Mouse (Mus musculus) liver, embryonic 14.5 days (tissue): ENCODE results near the gene Lss. TPM values are rescaled to one million over a fixed set of nuclear protein-coding genes. Genes with fewer than 3 reads are reported as not detected.

Experiments used
- ATAC-seq: fragments of 200-750 bp; cut with Nextera tagmentation; 2 replicates; pipeline ENCODE4 v1.8.0; 2017; ENCODE audit warnings: moderate number of reproducible peaks, mild to moderate bottlenecking, moderate library complexity; ENCODE audit not compliant: insufficient read depth
- DNase-seq, 3 experiments: peaks; one replicate each; pipeline ENCODE4 v3.0.0-alpha.2; 2012 to 2013; ENCODE audit warnings: low read depth in 3 of 3, low spot score in 3 of 3
- H3K27ac ChIP-seq: fragments of 300-500 bp; sonication (generic); 2 replicates; pipeline ENCODE4 v1.5.1; 2014; ENCODE audit warnings: moderate library complexity, mild to moderate bottlenecking, control low read depth, inconsistent platforms
- H3K27me3 ChIP-seq: fragments of 300-500 bp; sonication (generic); 2 replicates; pipeline ENCODE4 v1.6.1; 2014; ENCODE audit warnings: mild to moderate bottlenecking, low read length, moderate library complexity; ENCODE audit not compliant: control insufficient read depth, insufficient read depth
- H3K36me3 ChIP-seq: fragments of 300-500 bp; sonication (generic); replicated peaks from 2 replicates; pipeline ENCODE4 v1.6.1; 2014; ENCODE audit warnings: low read depth; ENCODE audit not compliant: control insufficient read depth, insufficient read depth
- H3K4me1 ChIP-seq, 2 experiments: fragments of 200-500 bp in 1 of 2; fragments of 300-500 bp in 1 of 2; sonication (generic) in 1 of 2; replicated peaks; 2 replicates each; pipeline ENCODE4 v1.6.1; 2012 to 2014; ENCODE audit warnings: antibody characterized with exemption in 1 of 2, inconsistent platforms in 1 of 2, low read length in 1 of 2; ENCODE audit not compliant: control insufficient read depth in 2 of 2, insufficient read depth in 2 of 2
- H3K4me2 ChIP-seq: fragments of 300-500 bp; sonication (generic); 2 replicates; pipeline ENCODE4 v1.6.1; 2014; ENCODE audit warnings: low read depth, mild to moderate bottlenecking, control low read depth, moderate library complexity
- H3K4me3 ChIP-seq, 2 experiments: fragments of 200-500 bp in 1 of 2; fragments of 300-500 bp in 1 of 2; sonication (generic) in 1 of 2; 2 replicates each; pipeline ENCODE4 v1.5.1; 2012 to 2014; ENCODE audit warnings: low read depth in 2 of 2, low read length in 2 of 2, mild to moderate bottlenecking in 2 of 2, control low read depth in 1 of 2, inconsistent platforms in 1 of 2, moderate library complexity in 1 of 2; ENCODE audit not compliant: insufficient read depth in 1 of 2
- H3K9ac ChIP-seq: fragments of 300-500 bp; sonication (generic); replicated peaks from 2 replicates; pipeline ENCODE4 v1.6.1; 2014; ENCODE audit warnings: mild to moderate bottlenecking, control low read depth, moderate library complexity
- H3K9me3 ChIP-seq: fragments of 300-500 bp; sonication (generic); 2 replicates; pipeline ENCODE4 v1.6.1; 2016; ENCODE audit warnings: low read length, mixed read lengths; ENCODE audit not compliant: control insufficient read depth
- CTCF ChIP-seq: IDR thresholded peaks from 2 replicates; pipeline ENCODE4 v1.5.1; 2016; ENCODE audit warnings: antibody characterized with exemption, low read depth, control low read depth
- EP300 ChIP-seq: IDR thresholded peaks from 2 replicates; pipeline ENCODE4 v1.6.1; 2016; ENCODE audit warnings: antibody characterized with exemption, low read depth
- WGBS: fragments of 180-500 bp; shearing (Covaris S2); extraction: QIAGEN DNeasy Blood & Tissue Kit; methylation state at CpG from one replicate; pipeline ENCODE4 v1.1.7; 2014; ENCODE audit not compliant: insufficient replicate concordance; 5-methylcytosine and 5-hydroxymethylcytosine counted together
- polyA plus RNA-seq, 2 experiments: library from polyadenylated mRNA; depleted of rRNA in 1 of 2; stranded (reverse) in 1 of 2; unstranded in 1 of 2; fragments of >200 nt; fragmentation: Nextera tagmentation in 1 of 2; extraction: Ambion mirVana in 1 of 2; gene quantifications; 2 replicates each; pipeline versions ENCODE4 v1.2.1 to v1.2.3; 2012 to 2014

The Lss gene
- polyA plus RNA-seq, 2 experiments = 31.7 to 46.6 TPM

DNA sequence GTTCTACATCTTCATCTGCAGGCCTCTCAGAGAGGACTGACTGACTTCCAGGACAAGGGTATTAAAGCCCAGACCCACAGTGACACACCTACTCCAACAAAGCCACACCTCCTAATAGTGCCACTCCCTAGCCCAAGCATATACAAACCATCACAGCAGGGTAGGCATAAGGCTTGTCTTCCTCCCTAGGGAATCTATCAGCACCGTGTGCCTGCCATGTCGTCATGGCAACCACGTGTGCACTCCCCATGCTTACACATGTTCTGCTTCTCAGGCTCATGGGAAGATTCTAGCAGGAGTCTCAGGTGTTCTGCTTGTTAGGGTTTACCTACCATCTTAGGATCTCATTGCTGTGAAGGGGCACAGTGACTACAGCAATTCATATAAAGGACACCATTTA, 20.2 kb downstream of the Lss start:
- Histone ChIP-seq H3K36me3 (peaks cover 16% of the 10 kb centered on the region), H3K9ac (no peak overlapping the region), H3K4me1 (no peaks in the 10 kb centered on the region), H3K9me3 (no peaks in the 10 kb centered on the region), H3K4me3 (no peak overlapping the region), H3K4me2 (no peak overlapping the region), H3K27ac (no peak overlapping the region), H3K27me3 (no peaks in the 10 kb centered on the region)
- 73% methylated on average over 3 of the region's 3 CpGs for WGBS
- DNase-seq (no peak), ATAC-seq (no peak)
- no peak for TF ChIP-seq CTCF
- no peak for TF ChIP-seq EP300

DNA sequence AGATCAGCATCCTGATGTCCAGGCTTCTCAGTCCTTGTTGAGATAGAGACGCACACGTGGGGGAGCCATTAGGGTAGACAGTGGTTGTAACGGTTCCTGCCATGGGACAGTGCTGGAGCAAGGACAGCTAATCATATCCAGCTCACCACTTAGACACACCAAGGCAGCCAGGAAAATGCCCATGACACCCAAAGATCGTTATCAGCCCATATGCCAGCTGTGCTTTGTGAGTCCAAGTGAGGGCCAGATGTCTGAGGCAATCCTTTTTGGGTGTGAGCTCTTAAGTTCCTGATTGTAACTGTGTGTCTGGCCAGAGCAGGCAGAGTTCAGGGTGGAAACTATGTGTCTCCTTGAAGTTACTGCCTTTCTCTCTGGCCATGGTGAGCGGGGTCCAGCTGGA, 22.7 kb downstream of the Lss start:
- 76% methylated on average over 5 of the region's 5 CpGs for WGBS
- TF ChIP-seq EP300 (no peak), CTCF (no peak)
- no peaks in the 10 kb centered on the region for H3K4me1 ChIP-seq
- no peak overlapping the region for H3K27ac ChIP-seq
- H3K4me3 ChIP-seq = no peak overlapping the region
- ATAC-seq = no peak
- H3K4me2 ChIP-seq = no peak overlapping the region
- H3K36me3 ChIP-seq = peaks cover 7% of the 10 kb centered on the region
- no peaks in the 10 kb centered on the region for H3K9me3 ChIP-seq
- H3K27me3 ChIP-seq = no peaks in the 10 kb centered on the region
- no peak overlapping the region for H3K9ac ChIP-seq
- no peak for DNase-seq

DNA sequence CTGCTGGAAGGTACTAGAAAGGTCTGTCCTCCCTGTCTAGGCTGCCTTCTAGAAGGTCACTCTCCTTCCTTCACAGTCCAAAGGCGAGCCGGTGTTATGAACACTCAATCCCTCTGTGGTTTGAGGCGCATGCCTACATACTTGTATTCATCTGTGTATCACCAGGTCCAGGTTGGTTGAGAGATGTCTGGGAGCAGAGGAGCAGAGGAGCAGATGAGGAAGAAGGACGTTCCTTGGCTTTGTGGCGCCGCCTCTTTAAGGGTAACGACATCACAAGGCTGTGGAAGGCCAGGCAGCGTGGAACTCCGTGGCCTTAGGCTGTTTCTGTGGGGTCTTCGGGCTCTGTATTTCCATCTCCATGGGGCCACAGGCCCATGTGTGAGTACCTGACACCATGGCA, 30.6 kb downstream of the Lss start, which contains the start of gene Spatc1l:
TSS of gene Spatc1l (plus strand) at position 301 of the 400 bp plus-strand sequence.
- Histone ChIP-seq H3K4me2 (no peak within 1 kb of the TSS), H3K4me3 (no peak within 1 kb of the TSS), H3K9me3 (no peaks in the 10 kb centered on the region), H3K27ac (no peak within 1 kb of the TSS), H3K9ac (no peak within 1 kb of the TSS), H3K27me3 (no peaks in the 10 kb centered on the region), H3K36me3 (no peaks in the 10 kb centered on the region), H3K4me1 (no peaks in the 10 kb centered on the region)
- no peak for ATAC-seq
- no peak for DNase-seq
- 75% methylated on average over 10 of the region's 10 CpGs for WGBS
- TF ChIP-seq EP300 = no peak
- TF ChIP-seq CTCF = no peak

DNA sequence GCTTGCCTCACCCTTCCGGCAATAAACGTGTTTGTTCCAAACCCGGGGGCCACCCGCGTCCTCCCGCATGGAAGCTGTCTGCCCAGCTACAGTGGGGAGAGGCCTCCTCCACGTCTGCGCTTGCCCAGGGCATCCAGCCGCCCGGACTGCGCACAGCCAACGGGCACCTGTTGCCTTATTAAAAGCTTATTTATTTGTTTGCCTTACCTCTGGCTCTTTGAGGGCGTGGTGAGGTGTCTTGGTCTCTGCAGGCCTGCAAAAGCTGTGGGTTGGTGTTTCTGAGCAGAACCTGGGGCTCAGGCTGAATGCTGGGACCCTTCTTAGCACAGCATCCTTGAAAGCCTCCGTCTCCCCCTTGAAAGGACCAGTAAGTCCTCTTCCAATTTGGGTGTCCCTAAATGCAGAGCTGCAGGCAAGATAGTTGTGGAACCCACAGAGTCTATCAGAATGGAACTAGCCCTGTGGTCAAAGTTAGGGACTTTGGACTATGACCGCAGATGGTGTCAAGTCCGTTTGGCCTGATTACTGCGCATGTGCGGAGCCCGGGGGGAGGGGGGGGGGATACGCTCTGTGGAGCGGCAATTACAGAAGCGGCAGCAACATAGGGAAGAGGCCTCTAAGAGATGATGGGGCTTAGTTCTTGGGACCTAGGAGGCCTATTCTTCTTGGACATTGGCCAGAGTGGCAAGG, 38.8 kb downstream of the Lss start:
- no peak overlapping the region for H3K9ac ChIP-seq
- DNase-seq (no peak), ATAC-seq (no peak)
- peaks cover 0 to 2% of the 10 kb centered on the region in 2 experiments; a peak in 1 of 4 replicates for H3K4me1 ChIP-seq
- no peak overlapping the region for H3K4me3 ChIP-seq
- H3K36me3 ChIP-seq = no peaks in the 10 kb centered on the region
- H3K4me2 ChIP-seq = no peak overlapping the region
- H3K27ac ChIP-seq = no peak overlapping the region
- TF ChIP-seq CTCF = no peak
- TF ChIP-seq EP300 = no peak
- H3K9me3 ChIP-seq = no peaks in the 10 kb centered on the region
- 81% methylated on average over 22 of the region's 22 CpGs for WGBS
- no peaks in the 10 kb centered on the region for H3K27me3 ChIP-seq

DNA sequence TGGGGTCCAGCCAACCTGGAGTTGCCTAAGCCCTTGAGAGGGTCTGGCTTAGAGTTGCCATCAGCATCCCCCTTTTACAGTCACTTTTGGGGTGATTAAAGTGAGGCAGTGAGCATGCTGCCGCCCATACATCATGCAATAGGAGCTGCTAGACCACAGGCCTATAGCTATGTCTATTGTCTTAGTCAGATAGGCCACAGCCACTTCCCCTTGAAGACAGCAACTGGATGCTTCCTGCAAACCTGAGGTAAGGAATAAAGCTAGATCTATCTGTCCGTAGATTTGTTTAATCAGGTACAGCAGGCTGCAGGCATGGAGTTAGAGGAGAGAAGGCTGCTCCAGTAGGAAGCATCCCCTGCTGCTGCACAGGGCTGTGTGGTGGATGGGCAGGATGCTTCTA, 39.7 kb downstream of the Lss start:
- TF ChIP-seq EP300 (no peak), CTCF (no peak)
- H3K27ac ChIP-seq = no peak overlapping the region
- no peaks in the 10 kb centered on the region for H3K27me3 ChIP-seq
- ATAC-seq = no peak
- peaks cover 0 to 2% of the 10 kb centered on the region in 2 experiments; a peak in 1 of 4 replicates for H3K4me1 ChIP-seq
- no peak overlapping the region for H3K4me3 ChIP-seq
- H3K4me2 ChIP-seq = no peak overlapping the region
- H3K9ac ChIP-seq = no peak overlapping the region
- 27% methylated on average over 2 of the region's 2 CpGs for WGBS
- no peaks in the 10 kb centered on the region for H3K9me3 ChIP-seq
- H3K36me3 ChIP-seq = no peaks in the 10 kb centered on the region
- DNase-seq = no peak
